Mouse (Mus musculus) retina, postnatal 1 day (tissue): Measurements from ENCODE around the gene Fam126a.

Experiments used
- DNase-seq: peaks from one replicate; pipeline ENCODE4 v3.0.0-alpha.2; 2012

The Fam126a gene

DNA sequence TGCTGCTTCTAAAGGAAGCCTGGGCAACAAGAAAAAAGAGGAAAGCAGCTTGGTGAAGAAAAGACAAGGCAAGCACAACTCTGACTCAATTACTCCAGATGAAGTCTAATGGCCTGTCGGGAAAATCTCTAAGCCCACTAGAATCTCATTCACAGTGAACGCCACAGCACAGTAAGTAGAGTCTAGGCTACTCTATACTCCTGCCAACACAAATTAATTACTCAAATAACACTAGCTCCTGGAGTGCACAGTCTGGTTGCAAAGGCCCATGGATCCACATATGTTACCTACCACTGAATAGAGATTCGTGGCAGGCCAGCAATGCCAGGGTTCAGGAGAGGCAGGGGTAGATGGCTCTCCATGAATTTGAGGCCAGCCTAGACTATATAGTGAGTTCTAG lies 40.5 kb downstream of the Fam126a start:
- DNase-seq, result no peak

DNA sequence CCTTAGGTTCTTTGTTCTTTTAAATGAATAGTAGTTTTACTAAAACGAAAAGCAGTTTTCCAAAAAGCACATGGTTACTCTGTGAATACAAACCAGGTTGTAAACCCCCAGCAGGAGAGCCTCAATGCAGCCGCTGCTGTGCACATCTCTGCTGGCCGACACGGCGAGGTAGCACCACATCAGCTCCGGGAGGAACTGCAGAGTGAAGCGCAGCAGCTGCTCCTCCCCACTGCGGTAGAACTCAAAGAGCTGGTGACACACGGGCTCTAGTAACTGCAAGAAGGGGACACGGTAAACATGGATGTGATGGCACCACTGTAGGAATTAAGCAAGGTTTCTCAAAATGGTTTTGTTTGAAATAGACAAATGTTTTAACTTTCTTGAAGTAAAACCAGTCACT lies 42.7 kb downstream of the Fam126a start:
- no peak for DNase-seq

DNA sequence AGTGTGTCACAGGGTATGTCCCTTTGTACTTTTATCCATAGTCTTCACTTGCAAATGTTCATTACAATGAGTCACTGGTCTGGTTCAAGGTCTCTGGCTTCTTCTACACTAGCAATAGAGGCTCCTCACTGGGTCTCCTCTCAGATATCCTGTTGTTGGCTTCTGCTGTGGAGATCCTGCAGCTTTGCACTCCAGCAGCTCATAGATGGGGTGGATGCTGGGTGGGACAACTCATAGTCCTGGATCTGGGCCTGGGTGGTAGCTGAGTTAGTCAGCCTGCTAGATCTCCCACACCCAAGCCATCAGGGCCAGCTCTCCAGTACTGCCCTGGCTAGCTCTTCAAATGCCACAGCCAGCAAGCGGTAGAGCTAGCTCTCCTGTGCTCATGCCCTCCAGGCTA lies 48.4 kb downstream of the Fam126a start:
- DNase-seq, result no peak

DNA sequence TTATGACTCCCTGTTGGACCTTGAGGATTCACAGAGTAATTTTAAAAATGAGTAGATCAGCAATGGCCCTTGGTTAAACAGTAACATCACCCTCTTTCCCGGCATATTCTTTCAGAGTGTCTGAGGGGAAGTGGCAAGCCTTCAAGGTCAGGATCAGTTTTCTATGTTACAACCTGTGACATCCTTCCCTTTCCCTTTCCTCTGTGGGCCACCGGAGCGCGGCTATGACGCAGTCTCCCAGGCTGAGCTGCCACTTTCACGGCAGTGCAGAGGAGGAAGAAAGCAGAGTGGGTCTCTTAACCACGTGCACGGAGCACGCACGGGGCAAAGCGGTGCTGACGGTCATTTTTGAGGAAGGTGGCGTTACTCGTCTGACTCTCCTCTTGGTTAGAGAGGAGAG lies 52.0 kb downstream of the Fam126a start:
- DNase-seq, result no peak

DNA sequence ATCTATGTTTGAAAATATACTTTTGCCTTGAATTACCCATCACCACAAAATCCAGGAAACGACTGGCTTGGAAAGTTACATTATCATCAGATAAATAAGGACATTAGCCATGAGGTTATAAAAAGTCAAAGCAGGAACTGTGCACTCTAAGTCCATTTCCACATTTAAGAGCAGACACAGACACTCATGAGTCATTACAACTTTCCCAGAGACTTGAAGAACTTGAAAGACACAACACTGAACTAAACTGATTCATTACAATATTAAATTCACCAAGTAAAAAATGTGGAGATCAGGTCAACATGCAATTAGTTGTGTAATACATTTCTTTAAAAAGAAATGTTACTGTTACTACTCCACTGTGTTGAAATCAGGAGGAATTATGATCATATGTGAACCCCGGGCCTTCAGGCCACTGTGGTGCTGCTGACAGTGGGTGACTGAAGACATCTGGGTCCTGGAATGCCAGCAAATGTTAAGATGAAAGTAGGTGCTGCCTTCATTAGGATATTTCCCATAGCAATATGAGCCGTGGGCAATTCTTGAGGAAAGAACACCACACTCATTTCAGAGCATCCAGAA lies 55.4 kb downstream of the Fam126a start:
- no peak for DNase-seq

DNA sequence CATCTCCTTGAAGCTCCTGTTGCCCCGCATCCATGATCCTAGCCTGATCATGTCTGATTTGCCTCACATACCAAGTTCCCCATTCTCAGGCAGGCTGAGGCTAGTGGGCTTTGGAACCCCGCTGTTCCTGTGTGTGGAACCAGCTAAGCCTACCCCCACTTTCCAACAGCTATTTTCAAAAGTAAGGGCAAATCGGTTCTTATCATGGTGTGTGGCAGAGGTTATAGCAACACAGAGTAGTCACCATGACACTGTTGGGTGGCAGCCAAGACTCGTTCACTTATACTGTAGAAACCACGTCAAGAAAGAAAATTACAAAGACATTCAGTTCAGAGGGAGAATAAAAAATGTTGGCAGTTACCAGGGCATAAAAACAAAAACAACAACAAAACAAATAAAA lies 62.8 kb downstream of the Fam126a start:
- DNase-seq, result peak; percentile 44

DNA sequence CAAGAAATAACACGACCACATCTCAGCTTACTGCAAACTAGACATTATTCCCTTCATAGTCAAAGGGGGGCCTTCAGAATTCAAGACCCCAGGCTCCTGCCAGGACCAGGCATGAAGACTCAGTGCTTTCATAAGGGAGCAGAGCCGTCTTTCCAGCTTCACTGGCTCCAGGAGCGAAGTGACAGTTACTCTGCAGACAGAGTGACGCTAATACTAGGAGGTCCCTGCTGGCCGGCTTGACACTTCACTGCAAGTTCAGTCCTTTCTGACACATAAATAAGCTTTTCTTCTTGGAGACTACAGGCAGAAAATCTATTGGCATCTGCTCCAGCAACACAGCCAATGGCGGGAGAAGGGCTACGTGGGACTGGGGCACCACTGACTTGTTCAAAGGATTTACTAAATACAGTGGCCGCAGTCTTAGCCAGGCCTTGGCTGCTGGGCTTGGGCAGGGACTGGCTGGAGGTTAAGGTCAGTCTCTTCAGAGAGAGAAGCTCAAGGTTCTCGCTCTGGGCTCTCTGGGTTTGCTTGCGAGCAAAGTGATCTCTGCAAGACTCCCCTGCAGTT lies 65.8 kb downstream of the Fam126a start:
- no peak for DNase-seq

DNA sequence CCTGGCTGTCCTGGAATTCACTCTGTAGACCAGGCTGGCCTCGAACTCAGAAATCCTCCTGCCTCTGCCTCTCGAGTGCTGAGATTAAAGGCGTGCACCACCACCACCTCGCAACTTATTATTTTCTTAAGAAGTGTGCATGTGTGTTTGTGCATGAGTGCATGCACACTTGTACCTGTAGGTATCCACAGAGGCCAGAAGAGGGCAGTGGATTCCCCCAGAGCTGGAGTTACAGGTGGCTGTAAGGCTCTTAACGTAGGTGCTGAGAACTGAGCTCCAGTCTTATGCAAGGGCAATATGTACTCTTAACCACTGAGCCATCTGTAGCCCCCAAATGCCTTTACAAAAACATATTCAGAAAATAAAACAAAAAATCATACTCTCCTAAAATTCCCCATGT lies 77.4 kb downstream of the Fam126a start:
- no peak for DNase-seq

DNA sequence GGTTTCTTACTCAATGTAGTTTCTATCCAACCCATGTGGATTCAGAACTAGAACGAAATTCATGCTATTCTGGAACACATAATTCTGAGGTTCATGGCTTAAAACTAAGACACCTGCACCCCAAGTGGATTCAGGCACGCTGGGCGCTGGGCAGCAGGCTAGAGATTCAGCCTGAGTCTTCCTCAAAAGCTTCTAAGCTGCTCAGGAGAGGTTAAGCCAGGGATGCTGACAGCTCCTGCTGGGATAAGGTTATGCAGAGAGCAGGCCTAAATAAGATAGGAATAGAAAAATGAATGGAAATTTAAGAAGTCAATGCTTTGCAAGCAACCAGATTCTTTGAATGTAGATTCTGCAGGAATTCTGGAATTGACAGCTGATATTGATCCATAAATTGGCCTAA lies 82.4 kb downstream of the Fam126a start:
- no peak for DNase-seq

DNA sequence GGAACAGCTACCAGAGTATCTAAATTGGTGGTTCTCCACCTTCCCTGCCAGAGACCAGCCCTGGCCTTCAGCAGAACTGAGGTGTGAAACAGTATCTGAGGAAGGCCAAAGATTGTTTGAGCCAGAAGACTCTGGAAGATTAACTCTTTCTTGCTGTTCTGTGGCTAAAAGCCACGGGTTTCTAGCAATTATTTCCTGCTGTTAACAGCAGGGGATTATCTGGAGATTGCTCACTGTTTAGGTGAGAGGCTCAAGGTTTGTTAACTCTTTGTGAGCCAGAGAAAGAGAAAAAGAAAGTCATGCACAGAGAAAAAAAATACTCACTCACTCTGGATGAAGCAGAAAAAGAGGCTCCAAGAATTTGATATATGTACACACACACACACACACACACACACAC lies 85.4 kb downstream of the Fam126a start:
- no peak for DNase-seq

DNA sequence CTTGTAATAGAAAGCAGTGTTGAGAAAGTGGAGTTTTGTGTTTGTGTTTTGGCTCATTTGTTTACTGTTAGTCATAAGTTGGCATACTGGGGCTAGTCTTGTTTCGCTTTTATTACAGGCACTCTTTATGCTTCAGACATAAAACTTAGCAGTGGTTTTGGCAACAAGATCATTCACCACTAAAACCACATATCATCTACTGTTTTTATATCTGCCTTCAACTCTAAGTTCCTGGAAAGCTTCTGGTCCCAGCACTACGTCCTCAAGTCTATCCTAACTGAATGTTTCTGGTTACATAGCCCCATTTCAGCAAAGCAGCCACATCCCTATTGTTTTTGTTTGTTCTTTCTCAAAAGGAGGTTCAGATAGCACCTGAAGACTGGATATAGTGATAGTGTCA lies 87.0 kb downstream of the Fam126a start:
- no peak for DNase-seq

DNA sequence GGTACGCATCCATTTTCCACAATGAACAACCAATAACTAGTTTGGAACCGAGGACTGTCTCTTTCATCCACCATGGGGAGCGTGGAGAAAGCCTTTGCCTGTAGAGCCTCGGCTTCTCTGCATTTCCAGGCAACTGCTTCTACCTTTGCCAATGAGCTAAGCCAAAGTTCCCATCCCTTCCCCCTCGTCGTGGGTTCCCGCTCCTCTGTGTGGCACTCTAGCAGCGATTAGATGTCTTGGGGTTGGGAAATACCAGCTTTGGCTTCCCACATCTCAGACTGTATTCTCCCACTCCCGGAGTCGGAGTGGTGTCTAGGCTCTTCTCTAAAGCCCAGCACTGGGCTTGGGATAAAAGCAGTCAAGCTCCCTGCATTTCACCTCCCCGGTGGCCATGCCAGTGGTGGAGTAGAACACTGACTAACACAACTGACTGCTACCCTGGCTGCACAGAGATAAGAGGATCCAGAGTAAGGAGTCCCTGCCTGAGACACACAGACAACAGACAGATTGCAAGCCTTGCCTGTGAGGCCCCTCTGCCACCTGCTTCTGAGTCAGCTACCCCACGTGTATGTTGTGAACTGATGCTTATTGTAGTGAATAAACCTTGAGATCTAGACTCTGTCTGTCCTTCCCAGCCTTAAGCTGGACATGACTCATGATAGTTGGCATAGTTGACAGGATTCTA lies 106.9 kb downstream of the Fam126a start:
- DNase-seq, result no peak

DNA sequence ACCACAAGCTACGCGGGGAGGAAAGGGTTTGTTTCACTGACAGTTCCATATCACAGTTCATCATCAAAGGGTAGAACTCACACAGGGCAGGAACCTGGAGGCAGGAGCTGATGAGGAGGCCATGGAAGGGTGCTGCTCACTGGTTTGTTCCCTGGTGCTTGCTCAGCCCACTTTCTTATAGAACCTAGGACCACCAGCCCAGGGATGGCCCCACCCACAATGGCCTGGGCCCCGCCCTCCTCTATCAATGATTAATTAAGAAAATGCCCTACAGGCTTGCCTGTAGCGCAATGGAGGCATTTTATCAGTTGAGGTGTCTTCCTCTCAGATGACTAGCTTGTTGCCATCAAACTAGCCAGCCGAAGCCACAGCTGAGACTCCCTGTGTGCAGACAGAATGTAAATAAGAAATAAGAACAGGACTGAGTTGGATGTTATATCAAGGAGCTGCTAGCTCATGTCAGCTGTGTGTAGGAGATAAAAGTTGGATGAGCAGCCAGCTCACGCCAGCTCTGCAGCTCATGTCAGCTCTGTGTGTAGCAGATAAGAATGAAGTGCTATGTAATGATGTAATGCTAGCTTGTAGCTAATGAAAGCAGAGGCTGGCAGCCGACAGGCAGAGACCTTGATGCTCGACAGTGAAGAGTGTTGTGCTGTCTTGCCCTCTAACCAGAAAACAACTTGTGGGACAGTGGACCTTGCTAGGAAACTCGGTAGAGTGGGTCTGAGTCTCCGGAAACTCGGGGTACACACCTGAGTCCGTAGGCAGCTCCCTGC lies 107.8 kb downstream of the Fam126a start:
- no peak for DNase-seq

DNA sequence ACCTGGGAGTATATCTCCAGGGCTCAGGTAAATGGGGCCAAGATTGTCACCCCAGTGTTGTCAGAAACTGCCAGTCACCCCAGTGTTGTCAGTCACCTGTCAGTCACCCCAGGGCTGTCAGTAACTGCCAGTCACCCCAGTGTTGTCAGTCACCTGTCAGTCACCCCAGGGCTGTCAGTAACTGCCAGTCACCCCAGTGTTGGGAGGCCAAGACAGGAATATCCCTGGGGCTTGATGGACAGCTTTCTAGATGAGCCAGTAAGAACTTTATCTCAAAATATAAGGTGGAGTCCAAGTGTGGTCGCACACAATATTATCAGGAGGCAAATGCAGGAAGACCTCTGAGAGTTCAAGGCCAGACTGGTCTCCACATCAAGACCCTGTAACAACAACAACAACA lies 109.2 kb downstream of the Fam126a start:
- no peak for DNase-seq

DNA sequence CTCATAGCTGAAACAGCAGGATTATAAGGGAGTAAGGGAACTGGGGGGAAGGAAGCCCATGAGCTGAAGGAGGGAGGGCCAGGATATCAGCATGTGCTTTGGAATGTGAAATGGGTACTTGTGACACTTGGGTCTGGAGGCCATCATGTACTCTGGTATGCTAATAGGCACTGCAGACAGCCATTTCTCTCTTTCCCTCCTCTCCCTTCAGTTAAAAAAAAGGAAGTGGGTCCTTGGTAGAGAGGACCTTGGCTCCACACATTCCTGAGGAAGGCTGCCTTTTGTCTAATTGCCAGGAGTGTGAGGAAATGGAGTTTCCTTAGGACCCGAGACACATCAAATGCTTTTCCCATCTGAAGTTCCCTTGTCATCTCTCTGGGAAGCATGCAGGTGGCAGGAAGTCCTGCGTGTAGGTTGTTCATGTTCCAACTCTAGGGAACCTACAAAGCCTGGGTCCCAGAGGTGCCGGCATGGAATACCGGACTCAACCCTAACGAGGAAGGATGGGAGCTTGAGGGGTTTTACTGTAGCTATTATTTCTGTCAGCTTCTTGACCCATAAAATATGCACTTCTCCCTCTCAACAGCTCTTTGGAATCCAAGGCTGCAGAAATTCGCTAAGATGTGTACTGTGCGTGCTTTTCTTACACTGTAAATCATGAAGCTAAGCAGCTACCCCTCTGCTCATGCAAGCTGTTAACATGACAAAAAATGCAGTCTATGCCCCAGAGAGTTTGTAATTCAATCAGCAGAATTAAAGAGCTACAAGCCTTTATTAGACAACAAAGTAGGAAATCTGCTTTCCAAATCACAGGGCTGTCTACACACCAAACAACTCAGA lies 110.4 kb downstream of the Fam126a start:
- peak; percentile 11 for DNase-seq

DNA sequence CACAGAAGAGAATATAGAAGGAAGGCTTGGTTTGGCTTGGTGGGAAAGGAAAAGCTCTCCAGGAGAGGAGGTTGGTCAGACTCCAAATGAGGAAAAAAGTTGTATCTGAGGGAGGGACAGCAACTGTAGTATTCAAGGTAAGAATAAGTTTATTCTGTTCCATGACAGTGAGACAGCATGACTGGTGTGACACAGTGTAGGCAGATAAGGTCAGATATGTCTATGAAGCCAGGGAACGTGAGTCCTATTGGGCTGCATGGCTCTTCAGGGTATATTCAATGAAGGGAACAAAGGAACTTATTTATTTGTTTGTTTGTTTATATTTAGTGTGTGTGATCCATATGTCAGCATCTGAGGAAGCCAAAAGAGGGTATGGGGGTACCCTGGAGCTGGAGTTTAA lies 113.2 kb downstream of the Fam126a start:
- DNase-seq, result no peak

DNA sequence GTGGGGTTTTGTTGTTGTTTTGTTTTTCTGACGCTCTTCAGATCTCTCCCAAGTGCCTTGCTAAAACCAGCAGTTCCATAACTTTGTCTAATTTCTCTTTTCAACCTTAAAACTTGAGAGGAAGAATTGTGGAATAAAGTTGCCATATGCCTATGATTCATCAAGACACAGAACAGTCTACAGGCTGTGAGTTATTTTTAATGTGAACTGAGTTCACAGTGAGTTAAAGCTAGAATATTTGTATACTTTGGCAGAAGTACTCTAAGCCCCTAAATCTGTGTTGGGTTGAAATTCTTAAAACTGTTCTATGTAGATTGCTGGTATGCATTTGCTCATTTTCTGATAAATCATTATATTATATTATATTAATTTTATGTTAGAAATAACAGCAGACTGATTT lies 118.9 kb downstream of the Fam126a start:
- no peak for DNase-seq

DNA sequence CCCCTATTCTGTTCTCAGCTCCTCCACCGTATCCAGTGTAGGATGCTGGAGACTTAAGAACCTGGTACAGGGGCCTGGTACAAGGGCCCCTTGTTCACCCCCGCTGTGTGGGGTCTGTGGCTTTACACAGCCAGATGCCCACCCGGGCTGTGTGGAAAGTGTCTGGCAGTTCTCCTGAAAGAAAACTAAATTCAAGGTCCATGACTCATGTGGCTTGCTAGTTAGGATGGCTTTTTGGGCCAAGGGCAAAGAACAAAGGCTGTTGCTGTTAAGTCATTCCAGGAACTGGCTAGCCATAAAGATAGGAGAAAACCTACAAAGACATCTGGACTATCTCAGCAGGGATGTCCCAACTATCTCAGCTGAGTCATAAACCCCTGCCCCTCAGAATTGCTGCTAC lies 121.2 kb downstream of the Fam126a start:
- no peak for DNase-seq

DNA sequence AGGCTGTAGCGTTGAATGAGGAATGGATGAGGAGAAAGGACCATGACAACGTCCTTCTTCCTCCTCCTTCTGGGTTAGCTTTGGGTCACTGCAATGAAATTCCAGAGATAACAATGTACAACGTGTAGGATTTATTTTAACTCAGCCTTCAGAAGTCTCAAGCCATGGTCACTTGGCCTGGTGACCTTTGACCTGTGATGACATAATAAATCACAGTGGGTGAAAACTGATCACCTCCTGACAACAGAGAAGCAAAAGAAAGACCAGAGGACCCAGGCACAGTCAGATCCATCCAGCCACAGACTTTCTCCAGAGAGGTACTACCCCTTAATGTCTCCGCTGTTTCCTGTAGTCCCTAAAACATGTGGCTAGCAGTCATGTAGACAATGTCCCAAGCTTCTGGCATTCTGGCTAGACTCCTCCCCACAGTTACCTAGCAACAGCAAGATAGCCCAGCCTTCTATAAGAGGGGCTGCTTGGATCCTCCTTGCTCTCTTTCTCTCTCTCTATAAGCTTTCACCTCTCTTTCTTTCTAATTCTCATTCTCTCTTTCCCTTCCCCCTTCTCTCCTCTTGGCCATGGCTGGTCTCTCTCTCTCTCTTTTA lies 121.9 kb downstream of the Fam126a start:
- no peak for DNase-seq

DNA sequence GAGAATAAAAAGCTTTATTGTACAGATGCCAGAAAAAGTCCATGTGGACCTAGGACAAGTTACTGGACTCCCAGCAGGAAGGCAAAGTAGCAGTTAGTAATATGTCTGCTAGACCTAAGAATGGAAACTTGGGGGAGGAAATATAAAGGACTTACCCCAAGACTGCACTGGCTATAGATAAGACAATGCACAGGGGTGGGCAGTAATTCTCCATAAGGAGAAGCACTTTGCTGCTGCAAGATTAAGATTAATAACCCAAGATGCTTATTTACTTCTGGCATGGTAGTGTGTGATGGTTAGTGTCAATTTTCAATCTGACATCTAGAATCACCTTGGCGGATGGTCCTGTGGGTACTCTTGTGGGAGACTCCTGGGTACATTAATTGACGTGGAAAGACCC lies 128.3 kb downstream of the Fam126a start:
- no peak for DNase-seq

DNA sequence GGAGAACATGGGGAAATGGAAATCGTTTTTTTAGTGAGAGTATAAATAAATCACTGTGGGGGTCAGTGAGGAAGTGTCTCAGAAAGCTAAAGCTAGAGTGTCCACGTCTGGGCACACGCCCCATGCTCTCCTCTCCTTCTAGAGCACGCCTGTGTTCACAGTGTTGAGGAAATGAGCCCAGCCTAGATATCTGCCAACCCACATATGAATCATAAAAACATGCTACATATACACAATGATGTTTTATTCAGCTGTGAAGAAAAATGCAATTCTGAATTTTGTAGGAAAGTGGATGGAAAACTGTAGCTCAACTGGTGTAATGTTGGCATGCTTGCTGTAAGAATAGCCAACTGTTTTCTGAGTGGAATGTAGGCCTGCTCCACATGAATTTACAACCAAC lies 130.3 kb downstream of the Fam126a start:
- DNase-seq, result no peak

DNA sequence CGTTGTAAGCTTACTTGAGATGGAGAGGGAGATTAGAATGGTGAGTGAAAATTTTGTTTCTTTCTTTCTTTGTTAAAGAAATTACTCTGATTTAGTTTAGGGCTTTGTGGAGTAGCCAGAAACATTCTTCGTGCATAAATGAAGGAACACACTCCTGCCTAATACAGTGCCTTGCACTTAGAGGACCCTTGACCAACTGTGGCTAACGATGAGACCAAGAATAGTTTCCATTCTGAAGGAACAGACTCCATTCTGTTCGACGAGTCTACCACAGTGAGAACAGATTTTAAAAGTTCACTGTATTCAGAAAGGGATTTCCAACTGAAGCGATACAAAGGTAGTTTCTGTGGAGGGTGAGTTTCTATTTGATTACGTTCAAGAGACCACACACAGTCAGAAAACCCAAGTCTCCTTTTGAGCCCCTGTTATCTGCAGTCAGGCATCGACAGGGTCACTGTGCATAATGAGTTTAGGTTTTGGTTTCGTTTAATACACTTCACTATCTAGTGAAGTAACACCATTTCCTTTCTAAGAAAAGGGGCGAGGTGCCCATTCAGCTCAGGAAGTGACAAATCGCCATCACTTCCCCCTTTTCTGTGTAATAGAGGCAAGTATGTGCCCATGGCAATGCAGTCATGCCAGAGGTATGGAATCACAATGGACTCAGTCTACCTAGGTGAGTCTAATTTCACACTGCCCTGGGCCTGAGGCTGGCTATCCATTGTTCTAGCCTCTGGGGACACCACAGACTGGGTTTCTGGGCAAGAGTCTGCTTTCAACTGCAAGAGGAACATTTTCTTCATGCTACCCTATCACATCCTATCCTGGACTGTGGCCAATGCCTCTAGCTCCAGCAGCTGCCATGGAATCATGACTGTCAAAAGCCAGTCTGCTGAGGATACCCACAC lies 136.4 kb downstream of the Fam126a start:
- no peak for DNase-seq
